Mouse (Mus musculus) midbrain, embryonic 13.5 days (tissue): ENCODE data around the gene Hoxa9. TPM values are rescaled to one million over a fixed set of nuclear protein-coding genes. Genes with fewer than 3 reads are reported as not detected.

Experiments used
- ATAC-seq: fragments of 200-750 bp; cut with Nextera tagmentation; 2 replicates; pipeline ENCODE4 v1.8.0; 2017; ENCODE audit warnings: mild to moderate bottlenecking, moderate TSS enrichment, moderate library complexity
- H3K27ac ChIP-seq: fragments of 300-500 bp; sonication (generic); 2 replicates; pipeline ENCODE4 v1.5.1; 2015; ENCODE audit warnings: inconsistent platforms, mild to moderate bottlenecking, moderate library complexity
- H3K27me3 ChIP-seq: fragments of 300-500 bp; sonication (generic); 2 replicates; pipeline ENCODE4 v1.6.1; 2015; ENCODE audit warnings: mild to moderate bottlenecking, inconsistent platforms
- H3K36me3 ChIP-seq: fragments of 300-500 bp; sonication (generic); 2 replicates; pipeline ENCODE4 v1.6.1; 2015; ENCODE audit warnings: mild to moderate bottlenecking, inconsistent platforms
- H3K4me1 ChIP-seq: fragments of 300-500 bp; sonication (generic); replicated peaks from 2 replicates; pipeline ENCODE4 v1.6.1; 2015; ENCODE audit warnings: inconsistent platforms
- H3K4me2 ChIP-seq: fragments of 300-500 bp; sonication (generic); replicated peaks from 2 replicates; pipeline ENCODE4 v1.6.1; 2015; ENCODE audit warnings: moderate library complexity, mild to moderate bottlenecking, inconsistent platforms
- H3K4me3 ChIP-seq: fragments of 300-500 bp; sonication (generic); replicated peaks from 2 replicates; pipeline ENCODE4 v1.5.1; 2015; ENCODE audit warnings: mild to moderate bottlenecking, inconsistent platforms
- H3K9ac ChIP-seq: fragments of 300-500 bp; sonication (generic); replicated peaks from 2 replicates; pipeline ENCODE4 v1.6.1; 2015; ENCODE audit warnings: mild to moderate bottlenecking, inconsistent platforms
- H3K9me3 ChIP-seq: fragments of 300-500 bp; sonication (generic); 2 replicates; pipeline ENCODE4 v1.6.1; 2016; ENCODE audit warnings: mild to moderate bottlenecking, inconsistent platforms
- WGBS: fragments of 180-500 bp; shearing (Covaris S2); methylation state at CpG from one replicate; pipeline ENCODE4 v1.1.7; 2015; 5-methylcytosine and 5-hydroxymethylcytosine counted together
- polyA plus RNA-seq: library from polyadenylated mRNA; unstranded; fragments of >200 nt; fragmentation: Nextera tagmentation; extraction: Ambion mirVana; gene quantifications from 2 replicates; pipeline ENCODE4 v1.2.1, GENCODE M21; 2015

Hoxa9 gene
- polyA plus RNA-seq, 1 experiment from 2014 or later, result not detected

GRCm38 (mm10) chr6:52194690-52195089, 36.2 kb downstream of the Hoxa9 start:
- 3% methylated on average over 10 of the region's 10 CpGs for WGBS
- Histone ChIP-seq H3K9me3 (no peaks in the 10 kb centered on the region), H3K4me2 (no peak overlapping the region), H3K27me3 (peaks cover 100% of the 10 kb centered on the region), H3K4me3 (no peak overlapping the region), H3K9ac (no peak overlapping the region), H3K36me3 (no peaks in the 10 kb centered on the region), H3K4me1 (peaks cover 10% of the 10 kb centered on the region), H3K27ac (no peak overlapping the region)
- ATAC-seq, result no peak

GRCm38 (mm10) chr6:52191860-52192550, 38.9 kb downstream of the Hoxa9 start:
- H3K9me3 ChIP-seq, result no peaks in the 10 kb centered on the region
- H3K9ac ChIP-seq, result no peak overlapping the region
- peaks cover 100% of the 10 kb centered on the region for H3K27me3 ChIP-seq
- ATAC-seq, result no peak
- WGBS, result 1% methylated on average over 41 of the region's 55 CpGs
- no peak overlapping the region for H3K27ac ChIP-seq
- no peaks in the 10 kb centered on the region for H3K36me3 ChIP-seq
- peak overlapping the region; percentile 54 for H3K4me2 ChIP-seq
- H3K4me1 ChIP-seq, result peaks cover 10% of the 10 kb centered on the region
- H3K4me3 ChIP-seq, result peak overlapping the region; percentile 36

GRCm38 (mm10) chr6:52190906-52191810, 39.7 kb downstream of the Hoxa9 start, which contains the start of gene Hoxa4:
Gene Hoxa4, minus strand, starts transcription at chr6:52191753.
- H3K9ac ChIP-seq, result no peak within 1 kb of the TSS
- H3K9me3 ChIP-seq, result no peaks in the 10 kb centered on the region

GRCm38 (mm10) chr6:52190410-52190809, 40.5 kb downstream of the Hoxa9 start:
- Histone ChIP-seq H3K27ac (no peak overlapping the region), H3K4me1 (peaks cover 10% of the 10 kb centered on the region), H3K27me3 (peaks cover 100% of the 10 kb centered on the region), H3K36me3 (no peaks in the 10 kb centered on the region), H3K4me2 (no peak overlapping the region), H3K4me3 (no peak overlapping the region), H3K9me3 (no peaks in the 10 kb centered on the region), H3K9ac (no peak overlapping the region)
- ATAC-seq, result no peak
- under 1% methylated on average over 23 of the region's 23 CpGs for WGBS

More at GRCm38 (mm10) chr6:52190906-52191810, 39.7 kb downstream of the Hoxa9 start, which contains the start of gene Hoxa4:
- H3K27me3 ChIP-seq, result peaks cover 100% of the 10 kb centered on the region
- peak within 1 kb of the TSS; percentile 36 for H3K4me3 ChIP-seq
- ATAC-seq, result no peak
- no peaks in the 10 kb centered on the region for H3K36me3 ChIP-seq
- H3K27ac ChIP-seq, result no peak within 1 kb of the TSS
- peaks cover 10% of the 10 kb centered on the region for H3K4me1 ChIP-seq
- H3K4me2 ChIP-seq, result peak within 1 kb of the TSS; percentile 54
- WGBS, result under 1% methylated on average over 67 of the region's 102 CpGs

- 5% methylated on average over 8 of the region's 8 CpGs for WGBS
- Histone ChIP-seq H3K9ac (no peak overlapping the region), H3K27me3 (peaks cover 100% of the 10 kb centered on the region), H3K27ac (no peak overlapping the region), H3K4me1 (peaks cover 10% of the 10 kb centered on the region), H3K9me3 (no peaks in the 10 kb centered on the region), H3K4me2 (no peak overlapping the region), H3K36me3 (no peaks in the 10 kb centered on the region), H3K4me3 (no peak overlapping the region)
- ATAC-seq, result no peak
These were observed 41.0 kb downstream of the Hoxa9 start for GRCm38 (mm10) chr6:52189909-52190308.

- Histone ChIP-seq H3K9ac (no peak overlapping the region), H3K27ac (no peak overlapping the region)
- WGBS, result 7% methylated on average over 5 of the region's 5 CpGs
These were observed 41.7 kb downstream of the Hoxa9 start for GRCm38 (mm10) chr6:52189172-52189591.

GRCm38 (mm10) chr6:52186500-52186899, 44.4 kb downstream of the Hoxa9 start:
- Histone ChIP-seq H3K27me3 (peaks cover 100% of the 10 kb centered on the region), H3K9me3 (no peaks in the 10 kb centered on the region), H3K36me3 (no peaks in the 10 kb centered on the region), H3K9ac (no peak overlapping the region), H3K27ac (no peak overlapping the region), H3K4me1 (peaks cover 7% of the 10 kb centered on the region), H3K4me3 (no peak overlapping the region), H3K4me2 (no peak overlapping the region)
- 8% methylated on average over 1 of the region's 1 CpGs for WGBS
- no peak for ATAC-seq

More at GRCm38 (mm10) chr6:52189172-52189591, 41.7 kb downstream of the Hoxa9 start:
- peaks cover 10% of the 10 kb centered on the region for H3K4me1 ChIP-seq
- no peak overlapping the region for H3K4me3 ChIP-seq
- H3K4me2 ChIP-seq, result no peak overlapping the region
- H3K36me3 ChIP-seq, result no peaks in the 10 kb centered on the region
- no peak for ATAC-seq
- peaks cover 100% of the 10 kb centered on the region for H3K27me3 ChIP-seq
- no peaks in the 10 kb centered on the region for H3K9me3 ChIP-seq

- no peak overlapping the region for H3K4me2 ChIP-seq
- H3K9me3 ChIP-seq, result no peaks in the 10 kb centered on the region
- H3K27ac ChIP-seq, result no peak overlapping the region
- ATAC-seq, result no peak
- no peak overlapping the region for H3K4me3 ChIP-seq
- H3K27me3 ChIP-seq, result peaks cover 100% of the 10 kb centered on the region
- H3K4me1 ChIP-seq, result peaks cover under 1% of the 10 kb centered on the region; the same call in 1 of the 2 replicates
- no peak overlapping the region for H3K9ac ChIP-seq
- 9% methylated on average over 3 of the region's 3 CpGs for WGBS
- H3K36me3 ChIP-seq, result no peaks in the 10 kb centered on the region
These were observed 45.1 kb downstream of the Hoxa9 start for GRCm38 (mm10) chr6:52185834-52186233.

GRCm38 (mm10) chr6:52185222-52185621, 45.7 kb downstream of the Hoxa9 start:
- Histone ChIP-seq H3K9me3 (no peaks in the 10 kb centered on the region), H3K36me3 (no peaks in the 10 kb centered on the region), H3K4me2 (no peak overlapping the region), H3K9ac (no peak overlapping the region), H3K4me1 (no peaks in the 10 kb centered on the region), H3K4me3 (no peak overlapping the region), H3K27ac (no peak overlapping the region), H3K27me3 (peaks cover 100% of the 10 kb centered on the region)
- no peak for ATAC-seq
- WGBS, result under 1% methylated on average over 19 of the region's 19 CpGs

GRCm38 (mm10) chr6:52184668-52185067, 46.2 kb downstream of the Hoxa9 start:
- WGBS, result 1% methylated on average over 6 of the region's 6 CpGs
- Histone ChIP-seq H3K9me3 (no peaks in the 10 kb centered on the region), H3K36me3 (no peaks in the 10 kb centered on the region), H3K27ac (no peak overlapping the region), H3K4me1 (no peaks in the 10 kb centered on the region), H3K4me3 (no peak overlapping the region), H3K9ac (no peak overlapping the region), H3K27me3 (peaks cover 100% of the 10 kb centered on the region), H3K4me2 (no peak overlapping the region)
- no peak for ATAC-seq

- Histone ChIP-seq H3K36me3 (no peaks in the 10 kb centered on the region), H3K27ac (no peak overlapping the region), H3K9ac (no peak overlapping the region), H3K9me3 (no peaks in the 10 kb centered on the region), H3K4me2 (no peak overlapping the region), H3K27me3 (peaks cover 100% of the 10 kb centered on the region), H3K4me3 (no peak overlapping the region), H3K4me1 (no peaks in the 10 kb centered on the region)
- 5% methylated on average over 10 of the region's 10 CpGs for WGBS
- ATAC-seq, result no peak
These were observed 47.4 kb downstream of the Hoxa9 start for GRCm38 (mm10) chr6:52183311-52184080.
